Mouse (Mus musculus) lung, embryonic 14.5 days (tissue): Measurements from ENCODE around the gene Sox10. TPM values are rescaled to one million over a fixed set of nuclear protein-coding genes. Genes with fewer than 3 reads are reported as not detected.

Source experiments
- ATAC-seq: fragments of 200-750 bp; cut with Nextera tagmentation; 2 replicates; pipeline ENCODE4 v1.8.0; 2017; ENCODE audit warnings: mild to moderate bottlenecking, moderate TSS enrichment, moderate library complexity; ENCODE audit not compliant: insufficient read depth
- DNase-seq: peaks from one replicate; pipeline ENCODE4 v3.0.0-alpha.2; 2015
- H3K27ac ChIP-seq: fragments of 300-500 bp; sonication (generic); 2 replicates; pipeline ENCODE4 v1.5.1; 2014; ENCODE audit warnings: low read depth, mild to moderate bottlenecking, moderate library complexity
- H3K27me3 ChIP-seq: fragments of 300-500 bp; sonication (generic); 2 replicates; pipeline ENCODE4 v1.6.1; 2014; ENCODE audit warnings: low read length, control low read depth; ENCODE audit not compliant: insufficient read depth
- H3K36me3 ChIP-seq: fragments of 300-500 bp; sonication (generic); 2 replicates; pipeline ENCODE4 v1.6.1; 2014; ENCODE audit warnings: control low read depth; ENCODE audit not compliant: insufficient read depth
- H3K4me1 ChIP-seq: fragments of 300-500 bp; sonication (generic); 2 replicates; pipeline ENCODE4 v1.6.1; 2014; ENCODE audit warnings: antibody characterized with exemption, control low read depth; ENCODE audit not compliant: insufficient read depth
- H3K4me2 ChIP-seq: fragments of 300-500 bp; sonication (generic); 2 replicates; pipeline ENCODE4 v1.6.1; 2014; ENCODE audit warnings: mild to moderate bottlenecking
- H3K4me3 ChIP-seq: fragments of 300-500 bp; sonication (generic); 2 replicates; pipeline ENCODE4 v1.5.1; 2014; ENCODE audit warnings: low read depth, low read length
- H3K9ac ChIP-seq: fragments of 300-500 bp; sonication (generic); 2 replicates; pipeline ENCODE4 v1.6.1; 2014
- H3K9me3 ChIP-seq: fragments of 300-500 bp; sonication (generic); 2 replicates; pipeline ENCODE4 v1.6.1; 2016; ENCODE audit warnings: low read depth, low read length, control low read depth
- CTCF ChIP-seq: IDR thresholded peaks from 2 replicates; pipeline ENCODE4 v1.5.1; 2016; ENCODE audit warnings: antibody characterized with exemption, low read depth
- WGBS: fragments of 180-500 bp; shearing (Covaris S2); extraction: QIAGEN DNeasy Blood & Tissue Kit; methylation state at CpG from one replicate; pipeline ENCODE4 v1.1.7; 2014; 5-methylcytosine and 5-hydroxymethylcytosine counted together
- polyA plus RNA-seq: library from polyadenylated mRNA; unstranded; fragments of >200 nt; fragmentation: Nextera tagmentation; extraction: Ambion mirVana; gene quantifications from 2 replicates; pipeline ENCODE4 v1.2.1, GENCODE M21; 2014

Gene Sox10
- polyA plus RNA-seq, 1 experiment from 2014 or later: 0.79 TPM

DNA sequence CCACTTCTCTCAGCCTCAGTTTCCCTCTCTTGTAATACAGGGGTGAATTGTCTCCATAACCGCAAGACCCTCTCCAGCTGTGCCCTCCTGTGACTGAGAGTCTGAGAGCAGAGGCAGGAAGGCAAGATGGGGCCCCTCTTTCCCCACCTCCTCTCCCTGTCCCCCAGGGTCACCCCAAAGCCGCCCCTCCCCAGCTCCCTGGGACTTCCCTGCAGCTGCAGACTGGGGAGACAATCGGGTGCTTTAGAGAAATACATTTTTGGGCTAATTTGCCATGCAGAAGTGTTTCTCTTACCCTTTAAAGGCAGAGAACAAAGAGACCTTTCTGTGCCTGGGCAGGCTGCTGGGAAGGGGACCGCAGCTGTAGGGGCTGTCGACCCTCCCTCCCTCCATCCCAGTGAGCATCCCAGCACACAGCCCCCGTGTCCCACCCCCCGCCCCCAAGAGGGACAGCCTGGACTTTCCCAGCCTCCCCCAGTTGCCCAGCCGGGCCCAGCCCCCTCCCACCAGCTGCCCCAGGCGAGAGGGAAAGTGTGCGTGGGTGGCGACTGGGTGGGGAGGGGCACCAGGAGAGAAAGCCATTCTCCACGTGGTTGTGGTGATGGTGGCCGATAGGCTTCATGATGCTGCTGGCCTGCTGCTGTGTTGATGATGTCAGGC lies 36.6 kb upstream of the Sox10 start:
- no peak overlapping the region for H3K27ac ChIP-seq
- 18% methylated on average over 13 of the region's 13 CpGs for WGBS
- DNase-seq (no peak), ATAC-seq (no peak)
- no peak overlapping the region for H3K4me3 ChIP-seq
- peak overlapping the region; percentile 23; the same call in 1 of the 2 replicates for H3K9ac ChIP-seq
- no peaks in the 10 kb centered on the region for H3K27me3 ChIP-seq
- no peaks in the 10 kb centered on the region for H3K9me3 ChIP-seq
- no peaks in the 10 kb centered on the region for H3K36me3 ChIP-seq
- H3K4me2 ChIP-seq: peak overlapping the region; percentile 40; the same call in 1 of the 2 replicates
- 0 out of 2 replicates have a peak, but pooled peaks cover 5% of the 10 kb centered on the region for H3K4me1 ChIP-seq
- TF ChIP-seq CTCF: no peak

DNA sequence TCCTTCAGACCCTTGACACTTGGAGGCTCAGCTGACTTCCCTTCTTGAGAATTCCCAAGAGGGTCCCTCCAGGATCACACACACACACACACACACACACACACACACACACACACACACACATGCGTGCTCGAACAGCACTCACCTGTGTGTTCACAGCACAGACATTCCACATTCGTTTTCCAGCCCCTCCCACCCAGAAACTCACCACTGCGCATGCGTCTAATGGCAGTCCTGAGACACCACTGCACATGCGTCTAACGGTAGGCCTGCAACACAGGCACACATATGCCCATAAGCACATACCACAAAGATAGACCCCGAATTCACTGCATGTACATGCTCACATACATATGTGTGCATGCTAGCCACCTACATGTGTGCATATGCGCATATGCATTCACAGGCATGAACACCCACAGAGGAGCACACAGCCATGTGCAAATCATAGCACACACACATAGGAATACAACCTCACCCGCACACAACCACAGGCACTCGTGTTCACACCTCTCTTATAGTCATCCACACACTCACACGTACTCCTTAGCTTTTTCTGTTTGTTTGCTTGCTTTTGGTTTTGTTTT lies 34.4 kb upstream of the Sox10 start:
- ATAC-seq: no peak
- no peak overlapping the region for H3K4me2 ChIP-seq
- H3K27ac ChIP-seq: no peak overlapping the region
- no peaks in the 10 kb centered on the region for H3K27me3 ChIP-seq
- TF ChIP-seq CTCF: no peak
- WGBS: 86% methylated on average over 12 of the region's 12 CpGs
- H3K9ac ChIP-seq: no peak overlapping the region
- no peaks in the 10 kb centered on the region for H3K36me3 ChIP-seq
- DNase-seq: no peak
- H3K4me1 ChIP-seq: 0 out of 2 replicates have a peak, but pooled peaks cover 5% of the 10 kb centered on the region
- no peak overlapping the region for H3K4me3 ChIP-seq
- no peaks in the 10 kb centered on the region for H3K9me3 ChIP-seq

DNA sequence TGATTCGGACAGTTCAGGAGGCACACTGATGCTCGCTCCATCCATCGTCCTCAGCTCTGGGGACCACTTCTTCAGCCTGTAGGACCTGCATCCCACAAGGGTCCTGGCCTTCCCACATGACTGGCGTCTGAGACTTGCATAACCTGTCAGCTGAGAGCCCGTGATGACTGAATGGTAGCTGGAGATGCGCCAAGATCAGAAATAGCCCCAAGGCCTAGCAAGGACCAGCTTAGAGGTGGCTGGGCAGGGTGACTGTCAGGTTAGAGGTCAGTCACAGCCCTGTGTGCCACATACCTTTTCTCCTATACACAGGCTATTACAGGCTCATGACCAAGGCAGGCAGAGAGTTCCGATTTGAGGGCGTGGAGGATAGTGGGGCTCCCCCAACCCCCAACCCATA lies 30.5 kb upstream of the Sox10 start:
- no peak for ATAC-seq
- H3K36me3 ChIP-seq: no peaks in the 10 kb centered on the region
- H3K27ac ChIP-seq: no peak overlapping the region
- no peak overlapping the region for H3K4me2 ChIP-seq
- no peaks in the 10 kb centered on the region for H3K27me3 ChIP-seq
- H3K9ac ChIP-seq: no peak overlapping the region
- whole genome bisulfite sequencing: 75% methylated on average over 8 of the region's 8 CpGs
- H3K9me3 ChIP-seq: no peaks in the 10 kb centered on the region
- H3K4me3 ChIP-seq: no peak overlapping the region
- TF ChIP-seq CTCF: no peak
- peaks cover 7% of the 10 kb centered on the region for H3K4me1 ChIP-seq
- no peak for DNase-seq

DNA sequence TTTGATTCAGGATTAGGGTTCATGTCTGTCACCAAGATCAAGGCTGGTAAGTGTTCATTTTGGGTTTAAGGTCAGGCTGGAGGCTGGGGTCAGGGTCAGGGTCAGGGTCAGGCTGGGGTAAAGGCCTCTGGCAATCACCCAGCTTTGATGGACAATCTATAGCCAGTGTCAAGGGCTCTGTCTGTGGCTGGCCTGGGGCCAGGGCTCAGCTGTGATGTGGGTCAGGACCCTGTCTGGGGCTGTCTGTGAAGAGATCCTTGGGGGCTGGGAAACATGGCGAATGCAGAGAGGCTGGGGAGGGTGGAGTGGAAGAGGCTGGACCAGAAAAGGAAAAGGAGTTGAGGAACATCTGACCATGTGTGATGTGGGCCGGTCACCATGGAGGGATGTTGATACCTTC lies 29.9 kb upstream of the Sox10 start:
- Histone ChIP-seq H3K27ac (no peak overlapping the region), H3K9me3 (no peaks in the 10 kb centered on the region), H3K27me3 (no peaks in the 10 kb centered on the region), H3K4me2 (no peak overlapping the region), H3K4me3 (no peak overlapping the region), H3K9ac (no peak overlapping the region), H3K36me3 (no peaks in the 10 kb centered on the region), H3K4me1 (peaks cover 7% of the 10 kb centered on the region)
- TF ChIP-seq CTCF: no peak
- ATAC-seq: no peak
- 60% methylated on average over 2 of the region's 2 CpGs for WGBS
- DNase-seq: peak; percentile 9

DNA sequence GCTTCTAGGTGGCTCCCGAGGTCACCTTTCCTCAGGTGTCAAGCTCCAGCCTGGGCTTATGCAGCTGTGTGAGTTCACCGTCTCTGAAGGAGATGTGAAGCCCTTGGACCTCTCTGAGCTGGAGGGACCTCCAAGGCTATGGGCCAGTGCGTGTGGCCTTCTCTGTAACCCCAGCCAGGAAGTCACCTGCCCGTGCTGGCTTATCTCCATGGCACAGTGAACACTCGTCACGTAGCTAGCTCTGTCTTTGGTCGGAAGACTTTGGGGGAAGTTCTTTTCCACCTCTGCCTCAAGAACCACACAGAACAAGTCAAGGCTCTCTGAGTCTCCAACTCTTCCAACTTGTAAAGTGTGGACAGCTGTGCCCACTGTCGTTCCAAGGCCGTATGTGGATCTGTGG lies 29.0 kb upstream of the Sox10 start:
- Histone ChIP-seq H3K9ac (no peak overlapping the region), H3K27ac (no peak overlapping the region; the same call in 1 of the 2 replicates)

GRCm38 (mm10) chr15:79192885-79193845 lies 28.1 kb upstream of the Sox10 start:
- H3K4me3 ChIP-seq: no peak overlapping the region
- 33% methylated on average over 27 of the region's 27 CpGs for WGBS
- no peaks in the 10 kb centered on the region for H3K27me3 ChIP-seq
- H3K4me1 ChIP-seq: peaks cover 7% of the 10 kb centered on the region
- H3K36me3 ChIP-seq: no peaks in the 10 kb centered on the region
- H3K9me3 ChIP-seq: no peaks in the 10 kb centered on the region
- H3K4me2 ChIP-seq: peak overlapping the region; percentile 41
- peak overlapping the region; percentile 41 for H3K9ac ChIP-seq
- peak; percentile 62; the same call in 1 of the 2 replicates for ATAC-seq
- H3K27ac ChIP-seq: peak overlapping the region; percentile 70
- TF ChIP-seq CTCF: no peak
- peak; percentile 71 for DNase-seq

More for the DNA sequence above, 29.0 kb upstream of the Sox10 start:
- TF ChIP-seq CTCF: no peak
- WGBS: 69% methylated on average over 9 of the region's 9 CpGs
- H3K4me1 ChIP-seq: peaks cover 7% of the 10 kb centered on the region
- no peak overlapping the region for H3K4me3 ChIP-seq
- no peaks in the 10 kb centered on the region for H3K36me3 ChIP-seq
- DNase-seq: no peak
- no peak overlapping the region for H3K4me2 ChIP-seq
- ATAC-seq: no peak
- H3K9me3 ChIP-seq: no peaks in the 10 kb centered on the region
- no peaks in the 10 kb centered on the region for H3K27me3 ChIP-seq
